Mouse (Mus musculus) frontal cortex, postnatal 36 days (tissue): ENCODE data around the gene Ddi2.

ENCODE experiments used
- DNase-seq, 2 experiments: peaks; one replicate each; pipeline ENCODE4 v3.0.0; 2022; ENCODE audit warnings: low spot score in 2 of 2

Ddi2 gene

GRCm38 (mm10) chr4:141694719-141695118 lies 28.5 kb downstream of the Ddi2 start:
- no peak for DNase-seq

- DNase-seq, result no peak
Measured at GRCm38 (mm10) chr4:141688505-141688904, 34.7 kb downstream of the Ddi2 start.

- DNase-seq, result peak in 1 of 2 experiments; percentile 30
Measured at GRCm38 (mm10) chr4:141686525-141686924, 36.7 kb downstream of the Ddi2 start.

- DNase-seq, result no peak
Measured at GRCm38 (mm10) chr4:141686093-141686492, 37.1 kb downstream of the Ddi2 start.

GRCm38 (mm10) chr4:141685499-141685898 lies 37.7 kb downstream of the Ddi2 start, which contains the start of gene Rsc1a1:
Gene Rsc1a1, minus strand, starts transcription at chr4:141685599.
- DNase-seq, result no peak

GRCm38 (mm10) chr4:141682706-141683230 lies 40.5 kb downstream of the Ddi2 start:
- DNase-seq, result no peak

- no peak for DNase-seq
Measured at GRCm38 (mm10) chr4:141681767-141682166, 41.5 kb downstream of the Ddi2 start.

GRCm38 (mm10) chr4:141680892-141681291 lies 42.3 kb downstream of the Ddi2 start:
- no peak for DNase-seq

- DNase-seq, result no peak
Measured at GRCm38 (mm10) chr4:141679016-141679415, 44.2 kb downstream of the Ddi2 start.

- DNase-seq, result no peak
Measured at GRCm38 (mm10) chr4:141676462-141676979, 46.7 kb downstream of the Ddi2 start.

GRCm38 (mm10) chr4:141672325-141672724 lies 50.9 kb downstream of the Ddi2 start:
- DNase-seq, result no peak

- no peak for DNase-seq
Measured at GRCm38 (mm10) chr4:141671389-141671788, 51.8 kb downstream of the Ddi2 start.

- DNase-seq, result no peak
Measured at GRCm38 (mm10) chr4:141669898-141670712, 53.1 kb downstream of the Ddi2 start.

- DNase-seq, result no peak
Measured at GRCm38 (mm10) chr4:141664799-141665198, 58.4 kb downstream of the Ddi2 start, which contains the start of gene Plekhm2. Gene Plekhm2, minus strand, starts transcription at chr4:141664899.

GRCm38 (mm10) chr4:141664011-141664745 lies 59.0 kb downstream of the Ddi2 start:
- DNase-seq, result peak; percentile 68 to 71

- peak in 1 of 2 experiments; percentile 26 for DNase-seq
Measured at GRCm38 (mm10) chr4:141663122-141663931, 59.9 kb downstream of the Ddi2 start.

GRCm38 (mm10) chr4:141660884-141661283 lies 62.3 kb downstream of the Ddi2 start:
- no peak for DNase-seq

GRCm38 (mm10) chr4:141659739-141660138 lies 63.5 kb downstream of the Ddi2 start:
- no peak for DNase-seq

- DNase-seq, result no peak
Measured at GRCm38 (mm10) chr4:141658846-141659484, 64.3 kb downstream of the Ddi2 start.

- DNase-seq, result no peak
Measured at GRCm38 (mm10) chr4:141656932-141657331, 66.3 kb downstream of the Ddi2 start.
